In genomic region chr1:85894231-85894747, GRCm38 (mm10) we compare ENCODE assay signal across 8 mouse cellular contexts. TPM values are rescaled to one million over a fixed set of nuclear protein-coding genes. Genes with fewer than 3 reads are reported as not detected.
A peak's percentile ranks its signal among the peaks of the same experiment; 100 is the strongest.
DNase-seq lines count a peak whose midpoint lies in the region; ATAC-seq and TF ChIP-seq lines count a peak whose summit lies in the region.

Itm2c (plus strand) TSS chr1:85894281.

- ATAC-seq in common myeloid progenitor, adult 5-6 weeks (replicated peaks; ENCODE audit: low read depth, poor library complexity, severe bottlenecking), result peak; percentile 62
- peak; percentile 90 for ATAC-seq in hindbrain, embryonic 16.5 days

- H3K4me2 ChIP-seq in hindbrain, embryonic 16.5 days (ENCODE audit: low read length), result peak within 1 kb of the TSS; percentile 75

- no peaks in the 10 kb centered on the region for H3K36me3 ChIP-seq in hindbrain, embryonic 16.5 days (ENCODE audit: control insufficient read depth, insufficient read depth, low read length)

- no peaks in the 10 kb centered on the region for H3K9me3 ChIP-seq in hindbrain, embryonic 16.5 days (ENCODE audit: control insufficient read depth, low read length)

- peak within 1 kb of the TSS; percentile 81 for H3K9ac ChIP-seq in hindbrain, embryonic 16.5 days (ENCODE audit: low read depth, low read length)

- intact Hi-C loops in gastrocnemius, adult 2 months (cut with DNase I), result no loop called here

- H3K27ac ChIP-seq in gastrocnemius, adult 2 months, result peak within 1 kb of the TSS; percentile 85
- peak within 1 kb of the TSS; percentile 88 for H3K27ac ChIP-seq in hindbrain, embryonic 16.5 days (ENCODE audit: low read depth, low read length)

- peak; percentile 89 for DNase-seq in ZHBTc4 (ENCODE audit: low read depth, low spot score)
- peak; percentile 92 for DNase-seq in gastrocnemius, adult 2 months
- peak; percentile 81 for DNase-seq in left cerebral cortex, adult 11 months (ENCODE audit: low spot score)
- DNase-seq in lung, postnatal 4 days, result peak; percentile 92 to 93
- DNase-seq in right cerebral cortex, adult 18-20 months, result peak; percentile 94
- peak; percentile 56 for DNase-seq in urinary bladder, postnatal 10 days (ENCODE audit: low spot score)

- H3K27me3 ChIP-seq in hindbrain, embryonic 16.5 days (replicated peaks; ENCODE audit: control insufficient read depth, insufficient read depth, low read length), result no peaks in the 10 kb centered on the region

- under 1% methylated on average over 35 of the region's 35 CpGs for WGBS in hindbrain, embryonic 16.5 days

- peaks cover 43% of the 10 kb centered on the region for H3K4me1 ChIP-seq in hindbrain, embryonic 16.5 days (ENCODE audit: control insufficient read depth, insufficient read depth, low read depth, low read length)

- peak within 1 kb of the TSS; percentile 78 for H3K4me3 ChIP-seq in gastrocnemius, adult 2 months
- peak within 1 kb of the TSS; percentile 72 for H3K4me3 ChIP-seq in hindbrain, embryonic 16.5 days (ENCODE audit: low read length)

- TF ChIP-seq CTCF in gastrocnemius, adult 2 months (IDR thresholded peaks at IDR 0.05), result no peak

RNA-seq across cellular contexts. Expression of gene Itm2c, which starts in this region (rescaled TPM):
- total RNA-seq in common myeloid progenitor, adult 5-6 weeks (2017), result 41.7 and 51.8 TPM in 2 replicates
- total RNA-seq in gastrocnemius, adult 2 months (2021), result 10 to 100 TPM; 22.3 to 23.1 TPM
- polyA plus RNA-seq in hindbrain, embryonic 16.5 days (2015; fragmentation: Nextera tagmentation; extraction: Ambion mirVana), result 223 and 225 TPM in 2 replicates

Comparison
In these comparisons a context has a peak if more than half of its experiments do, and no peak if none do; other contexts are left out.
1. Peak in every context shown above with its lines: DNase-seq, ATAC-seq, H3K4me3 ChIP-seq and H3K27ac ChIP-seq.